In the genomic region with DNA sequence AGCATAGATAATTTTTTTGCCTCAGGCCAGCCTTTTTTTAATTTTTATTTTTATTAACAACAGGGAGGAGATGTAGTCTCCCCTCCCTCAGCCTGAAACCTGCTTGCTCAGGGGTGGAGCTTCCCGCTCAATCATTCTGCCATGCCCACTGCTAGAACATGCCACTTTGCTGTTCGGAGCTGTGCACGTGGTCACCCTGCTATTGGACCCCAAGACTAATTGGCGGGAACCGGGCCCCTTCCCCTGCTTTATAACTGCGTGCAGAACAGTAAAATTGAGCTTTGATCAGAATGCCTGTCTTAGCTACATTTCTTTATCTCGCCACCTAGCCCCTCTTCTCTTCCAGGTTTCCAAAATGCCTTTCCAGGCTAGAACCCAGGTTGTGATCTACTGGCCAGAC, we compare ENCODE assay signal across 19 mouse cellular contexts. TPM values are rescaled to one million over a fixed set of nuclear protein-coding genes. Genes with fewer than 3 reads are reported as not detected.
"Had no signal": no experiment of that assay in that cellular context is flagged by ENCODE, and none has a peak within 500 bp of the region (broad histone marks: within the 10 kb centered on the region; RNA-seq: fewer than 3 reads in every experiment).

No protein-coding gene starts in this region.

RNA-seq across cellular contexts. Expression of a gene that starts 6.1 kb away (rescaled TPM):
- polyA plus RNA-seq: cortical plate, adult 2 months; embryonic facial prominence, embryonic 10.5 days; embryonic facial prominence, embryonic 11.5 days; embryonic facial prominence, embryonic 12.5 days; embryonic facial prominence, embryonic 13.5 days; embryonic facial prominence, embryonic 14.5 days; embryonic facial prominence, embryonic 15.5 days; erythroblast, embryonic 14.5 days; forebrain, embryonic 10.5 days; forebrain, embryonic 11.5 days; forebrain, embryonic 12.5 days; forebrain, embryonic 13.5 days; forebrain, embryonic 14.5 days; forebrain, embryonic 15.5 days; forebrain, embryonic 16.5 days; forebrain, postnatal 0 days; frontal cortex, adult 2 months; gonadal fat pad, adult 2 months; heart, adult 2 months had no signal

RNA-seq across cellular contexts. Expression of a gene that starts 18.8 kb away (rescaled TPM):
- polyA plus RNA-seq: cortical plate, adult 2 months; embryonic facial prominence, embryonic 10.5 days; embryonic facial prominence, embryonic 11.5 days; embryonic facial prominence, embryonic 12.5 days; embryonic facial prominence, embryonic 13.5 days; embryonic facial prominence, embryonic 15.5 days; erythroblast, embryonic 14.5 days; forebrain, embryonic 10.5 days; forebrain, embryonic 11.5 days; forebrain, embryonic 13.5 days; forebrain, embryonic 16.5 days; forebrain, postnatal 0 days; frontal cortex, adult 2 months; gonadal fat pad, adult 2 months; heart, adult 2 months had no signal

RNA-seq across cellular contexts. Expression of a gene that starts 21.3 kb away (rescaled TPM):
- polyA plus RNA-seq: embryonic facial prominence, embryonic 10.5 days; embryonic facial prominence, embryonic 11.5 days; embryonic facial prominence, embryonic 12.5 days; embryonic facial prominence, embryonic 13.5 days; embryonic facial prominence, embryonic 14.5 days; erythroblast, embryonic 14.5 days; forebrain, embryonic 10.5 days; forebrain, embryonic 11.5 days; gonadal fat pad, adult 2 months; heart, adult 2 months had no signal

RNA-seq across cellular contexts. Expression of a gene that starts 34.8 kb away (rescaled TPM):
- polyA plus RNA-seq: embryonic facial prominence, embryonic 10.5 days; embryonic facial prominence, embryonic 11.5 days; embryonic facial prominence, embryonic 12.5 days; embryonic facial prominence, embryonic 13.5 days; embryonic facial prominence, embryonic 14.5 days; erythroblast, embryonic 14.5 days; forebrain, embryonic 10.5 days; forebrain, embryonic 11.5 days; forebrain, embryonic 12.5 days; forebrain, embryonic 13.5 days; forebrain, embryonic 14.5 days; forebrain, embryonic 16.5 days; gonadal fat pad, adult 2 months; heart, adult 2 months had no signal

RNA-seq across cellular contexts. Expression of a gene that starts 36.8 kb away (rescaled TPM):
- polyA plus RNA-seq: cortical plate, adult 2 months; embryonic facial prominence, embryonic 10.5 days; embryonic facial prominence, embryonic 11.5 days; embryonic facial prominence, embryonic 12.5 days; embryonic facial prominence, embryonic 13.5 days; embryonic facial prominence, embryonic 14.5 days; embryonic facial prominence, embryonic 15.5 days; erythroblast, embryonic 14.5 days; forebrain, embryonic 10.5 days; forebrain, embryonic 11.5 days; forebrain, embryonic 12.5 days; forebrain, embryonic 13.5 days; forebrain, embryonic 14.5 days; forebrain, embryonic 15.5 days; forebrain, embryonic 16.5 days; forebrain, postnatal 0 days; frontal cortex, adult 2 months; gonadal fat pad, adult 2 months; heart, adult 2 months had no signal
